Mouse (Mus musculus) cerebellum, postnatal 25 days (tissue): ENCODE data around the gene Nrxn2.
A peak's percentile ranks its signal among the peaks of the same experiment; 100 is the strongest.

Source experiments
- DNase-seq, 2 experiments: peaks; one replicate each; pipeline ENCODE4 v3.0.0; 2021; ENCODE audit warnings: mixed read lengths in 2 of 2

The Nrxn2 gene

DNA sequence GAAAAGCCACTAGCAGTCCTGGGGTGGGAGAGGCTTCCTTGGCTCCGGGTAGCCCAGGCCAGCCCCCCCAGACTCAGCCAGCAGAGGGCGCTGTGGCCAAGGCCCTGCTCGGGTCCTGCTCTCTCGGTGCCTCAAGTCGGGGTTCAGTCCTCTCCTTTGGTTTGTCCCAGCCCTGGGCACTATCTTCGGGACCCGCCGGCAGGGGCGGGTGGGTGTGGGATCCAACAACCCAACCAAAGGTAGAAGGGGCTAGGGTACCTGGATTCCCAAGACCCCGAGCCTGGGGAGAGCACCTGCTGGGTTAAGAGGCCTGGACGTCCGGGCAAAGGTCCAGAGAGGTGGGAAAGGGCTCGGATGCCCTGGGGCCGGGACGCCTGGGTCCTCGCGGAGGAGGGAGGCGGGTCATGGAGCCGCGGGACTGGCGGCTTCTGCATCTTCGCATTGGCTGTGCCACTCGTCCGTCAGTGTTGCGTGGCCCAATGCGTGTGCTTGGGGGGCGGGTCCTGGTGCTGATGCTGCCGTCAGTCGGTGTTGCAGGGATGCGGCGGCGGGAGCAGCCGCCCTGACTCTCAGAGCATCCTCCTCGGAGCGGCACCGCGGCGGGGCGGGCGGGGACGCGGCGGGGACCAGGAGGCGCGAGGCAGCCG is at the start of gene Nrxn2:
Gene Nrxn2, plus strand, starts transcription at position 499 of the 647 bp plus-strand sequence.
- peak; percentile 96 to 98 for DNase-seq

DNA sequence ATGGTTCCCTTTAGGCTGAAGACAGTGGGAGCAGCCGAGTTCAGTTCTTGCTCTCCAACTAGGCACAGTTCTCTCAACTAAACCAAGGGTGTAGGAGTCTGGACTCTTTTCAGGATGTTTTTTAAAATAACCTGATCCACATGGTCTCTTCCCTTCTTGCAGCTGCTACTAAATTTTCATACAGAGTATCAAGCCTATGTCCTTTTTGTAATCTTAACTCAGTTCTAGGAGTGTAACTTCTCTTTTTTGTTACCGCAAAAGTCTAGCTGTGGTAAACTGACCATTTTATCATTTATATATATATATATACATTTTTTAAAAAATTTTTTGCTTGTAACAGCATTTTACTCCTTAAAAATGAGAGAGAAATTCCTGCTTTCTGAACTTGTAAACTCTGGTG is 48.4 kb upstream of the Nrxn2 start:
- DNase-seq = no peak

GRCm38 (mm10) chr19:6372433-6372832 is 46.1 kb upstream of the Nrxn2 start:
- DNase-seq = no peak

GRCm38 (mm10) chr19:6373539-6374400 is 44.8 kb upstream of the Nrxn2 start:
- peak; percentile 83 to 94 for DNase-seq

DNA sequence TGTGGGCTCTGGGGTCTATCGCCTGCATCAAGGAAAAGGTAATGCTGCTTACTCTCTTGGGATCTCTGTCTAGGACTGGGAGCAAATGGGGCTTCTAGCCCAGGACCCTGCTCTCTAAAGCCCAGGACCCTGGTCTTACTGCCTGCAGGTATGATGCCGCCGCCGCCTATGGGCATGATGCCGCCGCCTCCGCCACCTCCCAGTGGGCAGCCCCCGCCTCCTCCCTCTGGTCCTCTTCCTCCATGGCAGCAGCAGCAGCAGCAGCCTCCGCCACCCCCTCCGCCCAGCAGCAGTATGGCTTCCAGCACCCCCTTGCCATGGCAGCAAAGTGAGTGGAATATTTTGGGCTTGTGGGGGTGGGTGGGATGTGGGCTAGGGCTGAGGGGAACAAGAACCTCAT is 44.0 kb upstream of the Nrxn2 start:
- no peak for DNase-seq

GRCm38 (mm10) chr19:6375423-6376254 is 42.9 kb upstream of the Nrxn2 start:
- no peak for DNase-seq

DNA sequence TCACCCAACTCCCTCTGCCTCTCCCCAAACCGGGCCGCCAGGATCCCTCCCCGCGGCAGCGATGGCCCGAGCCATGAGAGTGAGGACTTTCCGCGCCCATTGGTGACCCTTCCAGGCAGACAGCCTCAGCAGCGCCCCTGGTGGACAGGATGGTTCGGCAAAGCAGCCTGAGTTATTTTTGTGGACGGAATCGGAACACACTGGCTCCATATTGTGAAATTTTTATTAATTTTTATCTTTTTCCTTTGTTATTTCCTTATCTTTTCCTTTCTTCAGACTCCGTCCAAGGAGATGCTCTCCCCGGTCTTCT is 42.3 kb upstream of the Nrxn2 start:
- DNase-seq = peak; percentile 83 to 89

- no peak for DNase-seq
Measured at GRCm38 (mm10) chr19:6376643-6377042, 41.9 kb upstream of the Nrxn2 start.

GRCm38 (mm10) chr19:6377327-6378040 is 41.0 kb upstream of the Nrxn2 start:
- peak; percentile 57 to 67 for DNase-seq

GRCm38 (mm10) chr19:6380411-6381166 is 37.9 kb upstream of the Nrxn2 start:
- DNase-seq = no peak

GRCm38 (mm10) chr19:6381238-6381637 is 37.3 kb upstream of the Nrxn2 start:
- no peak for DNase-seq

GRCm38 (mm10) chr19:6382323-6382924 is 36.1 kb upstream of the Nrxn2 start:
- peak; percentile 72 to 82 for DNase-seq

DNA sequence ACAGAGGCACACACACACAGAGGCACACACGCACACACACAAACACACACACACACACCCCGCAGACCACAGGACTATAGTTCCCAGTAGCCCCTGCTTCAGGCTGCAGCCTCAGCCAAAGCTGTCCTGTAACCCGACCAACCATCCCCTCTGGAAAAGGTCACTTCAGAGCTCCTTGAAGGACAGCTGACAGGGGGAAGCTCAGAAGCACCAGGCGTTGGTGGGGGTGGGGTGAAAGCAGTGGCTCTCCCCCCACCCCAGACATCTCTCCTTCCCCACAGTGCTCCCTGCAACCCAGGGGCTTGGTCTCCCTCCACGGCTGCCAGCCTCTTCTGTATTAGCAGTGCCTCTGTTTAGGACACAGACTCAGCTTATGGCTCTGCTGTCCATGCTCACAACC is 35.1 kb upstream of the Nrxn2 start:
- no peak for DNase-seq

- DNase-seq = peak in 1 of 2 experiments; percentile 61
Measured at GRCm38 (mm10) chr19:6384128-6384527, 34.4 kb upstream of the Nrxn2 start, which contains the start of gene Pygm. Gene Pygm (plus strand): TSS chr19:6384399.

DNA sequence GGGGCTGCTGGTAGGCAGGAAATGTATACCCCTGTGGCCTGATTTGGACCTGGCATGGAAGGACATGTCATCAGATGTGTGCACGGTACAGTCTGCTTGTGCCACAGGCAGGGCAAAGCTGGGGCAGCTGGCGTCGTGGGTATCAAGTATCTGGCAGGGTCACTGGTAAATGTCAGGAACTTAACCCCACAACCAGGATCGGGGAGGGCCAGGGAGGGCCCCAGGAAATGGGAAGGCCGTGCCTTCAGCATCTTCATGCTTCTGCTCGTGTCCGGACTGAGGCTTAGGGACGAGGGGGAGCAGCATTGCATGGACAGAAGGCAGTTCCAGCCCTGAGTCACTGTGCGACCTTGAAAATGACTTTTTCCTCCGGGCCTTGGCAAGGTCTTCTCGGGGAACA is 33.6 kb upstream of the Nrxn2 start:
- DNase-seq = no peak

DNA sequence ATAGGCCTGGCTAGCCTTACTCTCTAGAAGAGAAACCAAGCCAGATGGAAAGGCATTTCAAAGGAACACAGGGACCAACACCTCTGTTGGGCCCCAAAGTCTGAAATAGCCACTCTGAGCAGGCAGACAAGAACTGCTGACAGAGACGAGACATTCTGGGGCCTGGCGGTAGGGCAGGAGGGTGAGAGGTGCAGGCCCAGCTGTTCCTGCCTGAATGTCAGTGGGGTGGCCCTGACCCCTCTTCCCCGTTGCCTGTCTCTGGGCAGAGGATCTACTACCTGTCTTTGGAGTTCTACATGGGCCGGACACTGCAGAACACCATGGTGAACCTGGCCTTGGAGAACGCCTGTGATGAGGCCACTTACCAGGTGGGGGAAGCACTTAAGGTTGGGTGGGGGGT is 33.1 kb upstream of the Nrxn2 start:
- no peak for DNase-seq

DNA sequence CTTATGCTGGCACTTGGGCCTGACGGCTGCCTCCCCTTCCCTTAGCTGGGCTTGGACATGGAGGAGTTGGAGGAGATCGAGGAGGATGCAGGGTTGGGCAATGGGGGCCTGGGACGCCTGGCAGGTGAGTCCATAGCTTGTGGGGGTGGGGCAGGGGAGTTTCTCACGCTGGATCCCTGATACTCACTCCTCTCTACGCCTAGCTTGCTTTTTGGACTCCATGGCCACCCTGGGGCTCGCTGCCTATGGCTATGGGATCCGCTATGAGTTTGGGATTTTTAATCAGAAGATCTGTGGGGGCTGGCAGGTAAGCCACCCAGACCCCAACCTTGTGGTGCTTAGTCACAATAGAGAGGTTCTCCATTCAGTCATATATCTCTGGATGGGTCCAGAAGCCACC is 32.7 kb upstream of the Nrxn2 start:
- no peak for DNase-seq

- no peak for DNase-seq
Measured at GRCm38 (mm10) chr19:6386234-6386633, 32.3 kb upstream of the Nrxn2 start.

DNA sequence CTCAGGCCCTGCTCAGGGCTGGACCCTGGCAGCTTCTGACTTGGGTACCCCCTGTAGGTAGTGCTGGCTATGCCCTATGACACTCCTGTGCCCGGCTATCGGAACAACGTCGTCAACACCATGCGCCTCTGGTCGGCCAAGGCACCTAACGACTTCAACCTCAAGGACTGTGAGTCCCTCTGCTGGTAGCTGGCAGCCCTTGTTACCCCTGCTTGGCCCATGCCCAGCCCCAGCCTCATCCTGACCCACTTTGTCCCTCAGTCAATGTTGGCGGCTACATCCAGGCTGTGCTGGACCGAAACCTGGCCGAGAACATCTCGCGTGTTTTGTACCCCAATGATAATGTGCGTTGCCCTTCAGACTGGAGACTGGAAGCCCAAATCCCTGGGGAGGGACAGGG is 30.5 kb upstream of the Nrxn2 start:
- peak; percentile 61 to 76 for DNase-seq

DNA sequence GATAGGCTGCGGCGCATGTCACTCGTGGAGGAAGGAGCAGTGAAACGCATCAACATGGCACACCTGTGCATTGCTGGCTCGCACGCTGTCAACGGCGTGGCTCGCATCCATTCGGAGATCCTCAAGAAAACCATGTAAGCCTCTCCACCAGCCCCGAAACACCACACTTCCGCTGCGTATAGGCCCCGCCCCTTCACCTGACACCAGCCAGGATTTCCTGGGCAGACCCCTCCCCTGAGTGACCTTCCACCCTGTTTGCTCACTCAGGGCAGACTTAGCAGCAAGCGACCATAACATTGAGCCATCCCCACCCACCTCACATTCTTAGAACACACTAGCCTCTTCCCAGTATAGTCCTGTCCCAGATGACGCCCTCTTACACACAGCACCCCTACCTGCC is 28.7 kb upstream of the Nrxn2 start:
- DNase-seq = no peak

DNA sequence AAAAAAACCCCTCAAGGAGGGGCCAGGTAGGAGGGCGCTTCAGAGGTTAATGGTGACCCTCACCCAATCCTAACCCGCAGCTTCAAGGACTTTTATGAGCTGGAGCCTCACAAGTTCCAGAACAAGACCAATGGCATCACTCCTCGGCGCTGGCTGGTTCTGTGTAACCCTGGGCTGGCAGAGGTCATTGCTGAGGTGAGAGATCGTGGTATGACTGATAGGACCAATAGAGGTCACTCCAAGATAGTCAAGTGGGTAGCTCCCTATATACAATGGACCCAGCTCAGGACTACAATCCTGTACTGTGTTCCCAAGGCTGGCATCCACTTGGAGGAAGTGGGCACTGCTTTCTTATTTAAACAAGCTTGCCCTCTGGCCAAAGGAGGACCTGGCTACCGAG is 28.3 kb upstream of the Nrxn2 start:
- DNase-seq = no peak
